ENCODE assay signal across 8 mouse cellular contexts in the genomic region with DNA sequence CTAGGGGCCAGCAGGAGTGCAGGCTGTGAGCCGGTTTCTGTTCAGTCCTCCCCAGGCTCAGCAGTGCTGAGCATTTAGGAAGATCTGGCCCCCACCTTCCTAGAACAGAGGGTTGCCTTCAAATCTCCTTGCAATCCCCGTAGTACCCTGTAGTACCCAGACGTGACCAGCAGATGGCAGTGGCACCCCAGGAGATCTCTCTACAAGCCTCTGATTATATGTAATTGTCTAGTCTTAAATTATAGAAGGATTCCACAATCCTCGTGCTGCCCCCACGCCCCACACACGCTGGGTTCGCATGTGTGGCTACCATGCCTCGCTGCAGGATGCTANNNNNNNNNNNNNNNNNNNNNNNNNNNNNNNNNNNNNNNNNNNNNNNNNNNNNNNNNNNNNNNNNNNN. TPM values are rescaled to one million over a fixed set of nuclear protein-coding genes. Genes with fewer than 3 reads are reported as not detected.
A peak's percentile ranks its signal among the peaks of the same experiment; 100 is the strongest.
DNase-seq lines count a peak whose midpoint lies in the region; ATAC-seq and TF ChIP-seq lines count a peak whose summit lies in the region.
"Had no signal": no experiment of that assay in that cellular context is flagged by ENCODE, and none has a peak within 500 bp of the region (broad histone marks: within the 10 kb centered on the region; RNA-seq: fewer than 3 reads in every experiment).

No protein-coding gene starts in this region.

- no peak overlapping the region for H3K27ac ChIP-seq in MEL (ENCODE audit: control insufficient read depth, low read depth, low read length)
- H3K27ac ChIP-seq in embryonic facial prominence, embryonic 11.5 days (replicated peaks; ENCODE audit: low read depth, low read length) = no peak overlapping the region
- H3K27ac ChIP-seq in midbrain, embryonic 15.5 days = peak overlapping the region; percentile 40
- H3K27ac ChIP-seq: lung, embryonic 15.5 days had no signal

- H3K79me2 ChIP-seq in MEL (ENCODE audit: control insufficient read depth, insufficient read depth, low read length, poor library complexity) = no peaks in the 10 kb centered on the region

- intact Hi-C loops in left cerebral cortex, postnatal 10 days (cut with DNase I) = loop anchor here (10.0 kb wide), 1 partner anchor 432 kb away; no protein-coding TSS in a partner anchor

- H3K4me3 ChIP-seq in MEL (ENCODE audit: control insufficient read depth in 1 of 2, insufficient read depth in 1 of 2, low read depth in 2 of 2, low read length in 2 of 2) = no peak overlapping the region
- no peak overlapping the region for H3K4me3 ChIP-seq in embryonic facial prominence, embryonic 11.5 days (ENCODE audit: low read depth, low read length)
- no peak overlapping the region for H3K4me3 ChIP-seq in midbrain, embryonic 15.5 days
- H3K4me3 ChIP-seq: lung, embryonic 15.5 days had no signal

- no peak for TF ChIP-seq POLR2A in MEL (IDR thresholded peaks at IDR 0.05; ENCODE audit: control insufficient read depth in 1 of 2, insufficient read depth in 1 of 2, low read depth in 1 of 2, low read length in 2 of 2, poor library complexity in 1 of 2)

- H3K36me3 ChIP-seq in MEL (ENCODE audit: control insufficient read depth in 1 of 2, insufficient read depth in 2 of 2, low read length in 2 of 2) = no peaks in the 10 kb centered on the region
- H3K36me3 ChIP-seq in embryonic facial prominence, embryonic 11.5 days (replicated peaks; ENCODE audit: control insufficient read depth, insufficient read depth, low read depth, low read length) = no peaks in the 10 kb centered on the region
- no peaks in the 10 kb centered on the region for H3K36me3 ChIP-seq in midbrain, embryonic 15.5 days (replicated peaks)
- H3K36me3 ChIP-seq: lung, embryonic 15.5 days had no signal

- H3K9ac ChIP-seq in MEL (ENCODE audit: control insufficient read depth, low read depth, low read length, poor library complexity, severe bottlenecking) = no peak overlapping the region
- no peak overlapping the region for H3K9ac ChIP-seq in embryonic facial prominence, embryonic 11.5 days (replicated peaks; ENCODE audit: low read length)
- H3K9ac ChIP-seq in midbrain, embryonic 15.5 days = peak overlapping the region; percentile 25; the same call in 1 of the 2 replicates
- H3K9ac ChIP-seq: lung, embryonic 15.5 days had no signal

- peak; percentile 55 for DNase-seq in MEL (ENCODE audit: low read depth, low spot score)
- DNase-seq in adrenal gland, postnatal 36 days = peak; percentile 71 to 80
- DNase-seq in embryonic facial prominence, embryonic 11.5 days (ENCODE audit: low spot score) = peak; percentile 73
- DNase-seq in heart, postnatal 4 days = peak; percentile 86
- peak; percentile 78 to 81 for DNase-seq in left cerebral cortex, postnatal 10 days (ENCODE audit: extremely low spot score in 1 of 2, low spot score in 2 of 2)
- DNase-seq in spleen, adult 12 weeks (ENCODE audit: low spot score) = peak; percentile 35

- no peaks in the 10 kb centered on the region for H3K4me1 ChIP-seq in MEL (ENCODE audit: control insufficient read depth in 1 of 2, insufficient read depth in 2 of 2, low read length in 2 of 2)
- no peaks in the 10 kb centered on the region for H3K4me1 ChIP-seq in embryonic facial prominence, embryonic 11.5 days (ENCODE audit: control insufficient read depth, insufficient read depth, low read length)
- H3K4me1 ChIP-seq in midbrain, embryonic 15.5 days = peaks cover 11% of the 10 kb centered on the region
- H3K4me1 ChIP-seq: lung, embryonic 15.5 days had no signal

- peak; percentile 78 for TF ChIP-seq RAD21 in MEL (IDR thresholded peaks at IDR 0.05; ENCODE audit: low read depth, low read length)

- H3K4me2 ChIP-seq in embryonic facial prominence, embryonic 11.5 days (ENCODE audit: low read depth, low read length) = no peak overlapping the region
- H3K4me2 ChIP-seq in midbrain, embryonic 15.5 days = no peak overlapping the region
- H3K4me2 ChIP-seq: lung, embryonic 15.5 days had no signal

- no peak for ATAC-seq in embryonic facial prominence, embryonic 11.5 days (replicated peaks; ENCODE audit: insufficient number of reproducible peaks, low FRiP score, low TSS enrichment, low read depth)
- ATAC-seq in midbrain, embryonic 15.5 days (replicated peaks) = peak; percentile 8; the same call in 1 of the 2 replicates

- TF ChIP-seq CTCF in MEL (IDR thresholded peaks at IDR 0.05 in 2 of 3, conservative IDR thresholded peaks at IDR 0.05 in 1 of 3; ENCODE audit: control insufficient read depth in 1 of 3, insufficient read depth in 1 of 3, low read depth in 2 of 3, low read length in 3 of 3, poor library complexity in 1 of 3, severe bottlenecking in 1 of 3) = peak; percentile 73 to 82 (median 73)

- H3K27me3 ChIP-seq in MEL (ENCODE audit: control insufficient read depth in 1 of 2, insufficient read depth in 2 of 2, low read length in 2 of 2) = no peaks in the 10 kb centered on the region
- H3K27me3 ChIP-seq in embryonic facial prominence, embryonic 11.5 days (ENCODE audit: control insufficient read depth, insufficient read depth, low read length) = no peaks in the 10 kb centered on the region
- 0 out of 2 replicates have a peak, but pooled peaks cover 5% of the 10 kb centered on the region for H3K27me3 ChIP-seq in midbrain, embryonic 15.5 days (replicated peaks)

- H3K9me3 ChIP-seq in MEL (replicated peaks; ENCODE audit: insufficient read depth, low read length) = no peaks in the 10 kb centered on the region
- no peaks in the 10 kb centered on the region for H3K9me3 ChIP-seq in embryonic facial prominence, embryonic 11.5 days (replicated peaks; ENCODE audit: control insufficient read depth, low read length)
- no peaks in the 10 kb centered on the region for H3K9me3 ChIP-seq in midbrain, embryonic 15.5 days
- H3K9me3 ChIP-seq: lung, embryonic 15.5 days had no signal

- TF ChIP-seq EP300 in MEL (IDR thresholded peaks at IDR 0.05; ENCODE audit: low read depth in 1 of 2, low read length in 2 of 2) = no peak

- WGBS in embryonic facial prominence, embryonic 11.5 days = 4% methylated on average over 8 of the region's 8 CpGs
- WGBS in midbrain, embryonic 15.5 days = 1% methylated on average over 8 of the region's 8 CpGs

TF ChIP-seq in MEL, 35 proteins besides CTCF, POLR2A, EP300 and RAD21:
- TF ChIP-seq SMC3 (IDR thresholded peaks at IDR 0.05; ENCODE audit: low read depth, low read length) (peak; percentile 69), MYB (IDR thresholded peaks at IDR 0.05; ENCODE audit: low read depth, low read length) (no peak), ZC3H11A (IDR thresholded peaks at IDR 0.05; ENCODE audit: low read depth, low read length) (peak; percentile 26; the same call in 1 of the 2 replicates), MYC (IDR thresholded peaks at IDR 0.05; ENCODE audit: low read depth, low read length) (no peak)

RNA-seq across cellular contexts. Expression of a gene that starts 16.2 kb away (rescaled TPM):
- total RNA-seq in MEL (2012; rRNA removed) = not detected in 2 replicates
- not detected for polyA plus RNA-seq in MEL (2012; ENCODE audit: insufficient read depth in 1 of 2, insufficient read length in 2 of 2, low read depth in 1 of 2, low replicate concordance in 2 of 2, missing spikeins in 1 of 2)
- not detected for total RNA-seq in adrenal gland, postnatal 36 days (2021)
- polyA plus RNA-seq in embryonic facial prominence, embryonic 11.5 days (2014; fragmentation: Nextera tagmentation; extraction: Ambion mirVana) = not detected in 2 replicates
- total RNA-seq in heart, postnatal 4 days (2021) = not detected
- not detected for total RNA-seq in left cerebral cortex, postnatal 10 days (2021)
- polyA plus RNA-seq in midbrain, embryonic 15.5 days (2015; fragmentation: Nextera tagmentation; extraction: Ambion mirVana) = 1.3 and 1.5 TPM in 2 replicates
- polyA plus RNA-seq: lung, embryonic 15.5 days had no signal

RNA-seq across cellular contexts. Expression of a gene that starts 38.3 kb away (rescaled TPM):
- total RNA-seq in MEL (2012; rRNA removed) = 0.08 TPM in 1 of 2 replicates, not detected in the other
- not detected for polyA plus RNA-seq in MEL (2012; ENCODE audit: insufficient read depth in 1 of 2, insufficient read length in 2 of 2, low read depth in 1 of 2, low replicate concordance in 2 of 2, missing spikeins in 1 of 2)
- 1 to 10 TPM; 1.9 to 2.4 TPM for total RNA-seq in adrenal gland, postnatal 36 days (2021)
- 27.9 and 31.6 TPM in 2 replicates for polyA plus RNA-seq in embryonic facial prominence, embryonic 11.5 days (2014; fragmentation: Nextera tagmentation; extraction: Ambion mirVana)
- total RNA-seq in heart, postnatal 4 days (2021) = 1 to 10 TPM; 1.4 to 1.6 TPM
- 100 to 1,000 TPM; 154 to 161 TPM for total RNA-seq in left cerebral cortex, postnatal 10 days (2021)
- polyA plus RNA-seq in midbrain, embryonic 15.5 days (2015; fragmentation: Nextera tagmentation; extraction: Ambion mirVana) = 124 and 132 TPM in 2 replicates

Comparison
In these comparisons a context has a peak if more than half of its experiments do, and no peak if none do; other contexts are left out.
1. DNase-seq: peak in every context shown above with its lines; median percentile 86 in heart, postnatal 4 days; 80 in left cerebral cortex, postnatal 10 days; 76 in adrenal gland, postnatal 36 days; 73 in embryonic facial prominence, embryonic 11.5 days; 55 in MEL; 35 in spleen, adult 12 weeks.
2. RNA of a gene that starts 38.3 kb away (total RNA-seq): 154 to 161 TPM in left cerebral cortex, postnatal 10 days; 1.9 to 2.4 TPM in adrenal gland, postnatal 36 days, 1.4 to 1.6 TPM in heart, postnatal 4 days and 0.08 TPM in MEL; every median in the first group is over 10 times any median in the second.